Mouse (Mus musculus): Measurements from ENCODE around the gene Mrpl4. TPM values are rescaled to one million over a fixed set of nuclear protein-coding genes. Genes with fewer than 3 reads are reported as not detected.

Mrpl4 gene
- polyA plus RNA-seq, 1 experiment: 45.1 TPM

- no peaks in the 10 kb centered on the region; the same call in 1 of the 2 replicates for H3K27me3 ChIP-seq (ENCODE audit: control insufficient read depth, insufficient read depth, low read length, poor library complexity, severe bottlenecking)
- peak overlapping the region; percentile 13; the same call in 1 of the 2 replicates for H3K4me3 ChIP-seq (ENCODE audit: low read depth, low read length)
- no peaks in the 10 kb centered on the region for H3K9me3 ChIP-seq (replicated peaks; ENCODE audit: control insufficient read depth, insufficient read depth, low read length, poor library complexity, severe bottlenecking)
- no peak overlapping the region for H3K27ac ChIP-seq (ENCODE audit: insufficient read depth, low read length)
- no peak overlapping the region for H3K9ac ChIP-seq (ENCODE audit: low read depth, poor library complexity, severe bottlenecking)
- no peaks in the 10 kb centered on the region for H3K4me1 ChIP-seq (ENCODE audit: control insufficient read depth, insufficient read depth, low read length)
- no peak for TF ChIP-seq EP300 (IDR thresholded peaks at IDR 0.05; ENCODE audit: insufficient read depth, low read depth, low read length)
- TF ChIP-seq CTCF (IDR thresholded peaks at IDR 0.05; ENCODE audit: low read depth, low read length): no peak
- no peak for TF ChIP-seq POLR2A (IDR thresholded peaks at IDR 0.05; ENCODE audit: insufficient read depth, low read length)
- no peaks in the 10 kb centered on the region for H3K36me3 ChIP-seq (ENCODE audit: control insufficient read depth, insufficient read depth, low read length, poor library complexity, severe bottlenecking)
These were observed 32.0 kb downstream of the Mrpl4 start for GRCm38 (mm10) chr9:21034481-21035085.

DNA sequence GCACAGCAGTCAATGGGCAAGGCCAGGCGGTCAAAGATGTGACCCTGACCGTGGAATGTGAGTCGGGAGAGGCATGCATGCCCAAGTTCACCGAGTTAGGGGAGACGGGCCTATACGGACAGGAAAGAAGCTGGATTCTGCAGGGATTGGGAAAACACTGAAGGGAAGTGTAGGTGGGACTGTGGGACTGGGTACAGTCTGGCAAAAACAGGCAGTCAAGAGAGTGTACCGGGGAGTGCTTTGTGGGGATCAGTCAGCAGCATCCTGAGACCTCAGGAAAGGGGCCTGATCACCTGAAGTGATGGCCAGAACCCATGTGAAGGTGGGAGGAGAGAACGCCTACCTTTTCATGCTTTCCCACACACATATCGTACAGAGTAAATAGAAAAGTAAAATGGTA, 33.0 kb downstream of the Mrpl4 start:
- Histone ChIP-seq H3K27me3 (ENCODE audit: control insufficient read depth, insufficient read depth, low read length, poor library complexity, severe bottlenecking) (no peaks in the 10 kb centered on the region; the same call in 1 of the 2 replicates), H3K4me3 (ENCODE audit: low read depth, low read length) (peak overlapping the region; percentile 18), H3K9ac (ENCODE audit: low read depth, poor library complexity, severe bottlenecking) (no peak overlapping the region), H3K27ac (ENCODE audit: insufficient read depth, low read length) (no peak overlapping the region), H3K4me1 (ENCODE audit: control insufficient read depth, insufficient read depth, low read length) (no peaks in the 10 kb centered on the region), H3K9me3 (replicated peaks; ENCODE audit: control insufficient read depth, insufficient read depth, low read length, poor library complexity, severe bottlenecking) (no peaks in the 10 kb centered on the region), H3K36me3 (ENCODE audit: control insufficient read depth, insufficient read depth, low read length, poor library complexity, severe bottlenecking) (no peaks in the 10 kb centered on the region)
- TF ChIP-seq EP300 (IDR thresholded peaks at IDR 0.05; ENCODE audit: insufficient read depth, low read depth, low read length) (no peak), CTCF (IDR thresholded peaks at IDR 0.05; ENCODE audit: low read depth, low read length) (no peak), POLR2A (IDR thresholded peaks at IDR 0.05; ENCODE audit: insufficient read depth, low read length) (no peak)

GRCm38 (mm10) chr9:21036161-21036560, 33.6 kb downstream of the Mrpl4 start:
- Histone ChIP-seq H3K9ac (ENCODE audit: low read depth, poor library complexity, severe bottlenecking) (no peak overlapping the region), H3K27me3 (ENCODE audit: control insufficient read depth, insufficient read depth, low read length, poor library complexity, severe bottlenecking) (no peaks in the 10 kb centered on the region; the same call in 1 of the 2 replicates), H3K36me3 (ENCODE audit: control insufficient read depth, insufficient read depth, low read length, poor library complexity, severe bottlenecking) (no peaks in the 10 kb centered on the region), H3K27ac (ENCODE audit: insufficient read depth, low read length) (no peak overlapping the region), H3K4me3 (ENCODE audit: low read depth, low read length) (peak overlapping the region; percentile 51), H3K9me3 (replicated peaks; ENCODE audit: control insufficient read depth, insufficient read depth, low read length, poor library complexity, severe bottlenecking) (no peaks in the 10 kb centered on the region), H3K4me1 (ENCODE audit: control insufficient read depth, insufficient read depth, low read length) (no peaks in the 10 kb centered on the region)
- no peak for TF ChIP-seq POLR2A (IDR thresholded peaks at IDR 0.05; ENCODE audit: insufficient read depth, low read length)
- TF ChIP-seq EP300 (IDR thresholded peaks at IDR 0.05; ENCODE audit: insufficient read depth, low read depth, low read length): no peak
- no peak for TF ChIP-seq CTCF (IDR thresholded peaks at IDR 0.05; ENCODE audit: low read depth, low read length)

DNA sequence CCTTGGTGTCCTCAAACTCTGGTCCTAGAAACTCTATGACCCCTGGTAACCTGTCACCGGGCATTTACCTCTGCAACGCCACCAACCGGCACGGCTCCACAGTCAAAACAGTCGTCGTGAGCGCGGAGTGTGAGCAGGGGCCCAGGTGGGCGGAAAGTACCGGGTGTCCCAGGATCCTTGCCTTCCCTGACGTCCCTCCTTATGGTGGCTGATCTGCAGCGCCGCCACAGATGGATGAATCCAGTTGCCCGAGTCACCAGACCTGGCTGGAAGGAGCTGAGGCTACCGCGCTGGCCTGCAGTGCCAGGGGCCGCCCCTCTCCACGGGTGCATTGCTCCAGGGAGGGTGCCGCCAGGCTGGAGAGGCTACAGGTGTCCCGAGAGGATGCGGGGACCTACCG, 34.1 kb downstream of the Mrpl4 start:
- H3K9ac ChIP-seq (ENCODE audit: low read depth, poor library complexity, severe bottlenecking): 0 out of 2 replicates have a peak overlapping the region, but pooled peaks have one; percentile 17

GRCm38 (mm10) chr9:21037481-21037891, 34.9 kb downstream of the Mrpl4 start:
- H3K9me3 ChIP-seq (replicated peaks; ENCODE audit: control insufficient read depth, insufficient read depth, low read length, poor library complexity, severe bottlenecking): no peaks in the 10 kb centered on the region
- H3K27me3 ChIP-seq (ENCODE audit: control insufficient read depth, insufficient read depth, low read length, poor library complexity, severe bottlenecking): no peaks in the 10 kb centered on the region
- H3K4me3 ChIP-seq (ENCODE audit: low read depth, low read length): peak overlapping the region; percentile 36
- H3K4me1 ChIP-seq (ENCODE audit: control insufficient read depth, insufficient read depth, low read length): no peaks in the 10 kb centered on the region
- no peaks in the 10 kb centered on the region for H3K36me3 ChIP-seq (ENCODE audit: control insufficient read depth, insufficient read depth, low read length, poor library complexity, severe bottlenecking)
- no peak for TF ChIP-seq CTCF (IDR thresholded peaks at IDR 0.05; ENCODE audit: low read depth, low read length)
- TF ChIP-seq EP300 (IDR thresholded peaks at IDR 0.05; ENCODE audit: insufficient read depth, low read depth, low read length): no peak
- no peak for TF ChIP-seq POLR2A (IDR thresholded peaks at IDR 0.05; ENCODE audit: insufficient read depth, low read length)
- H3K27ac ChIP-seq (ENCODE audit: insufficient read depth, low read length): no peak overlapping the region
- 0 out of 2 replicates have a peak overlapping the region, but pooled peaks have one; percentile 17 for H3K9ac ChIP-seq (ENCODE audit: low read depth, poor library complexity, severe bottlenecking)

More for the DNA sequence above, 34.1 kb downstream of the Mrpl4 start:
- no peaks in the 10 kb centered on the region for H3K4me1 ChIP-seq (ENCODE audit: control insufficient read depth, insufficient read depth, low read length)
- no peak overlapping the region for H3K27ac ChIP-seq (ENCODE audit: insufficient read depth, low read length)
- no peaks in the 10 kb centered on the region for H3K9me3 ChIP-seq (replicated peaks; ENCODE audit: control insufficient read depth, insufficient read depth, low read length, poor library complexity, severe bottlenecking)
- H3K36me3 ChIP-seq (ENCODE audit: control insufficient read depth, insufficient read depth, low read length, poor library complexity, severe bottlenecking): no peaks in the 10 kb centered on the region
- H3K4me3 ChIP-seq (ENCODE audit: low read depth, low read length): peak overlapping the region; percentile 51
- TF ChIP-seq EP300 (IDR thresholded peaks at IDR 0.05; ENCODE audit: insufficient read depth, low read depth, low read length) (no peak), POLR2A (IDR thresholded peaks at IDR 0.05; ENCODE audit: insufficient read depth, low read length) (no peak), CTCF (IDR thresholded peaks at IDR 0.05; ENCODE audit: low read depth, low read length) (no peak)
- no peaks in the 10 kb centered on the region; the same call in 1 of the 2 replicates for H3K27me3 ChIP-seq (ENCODE audit: control insufficient read depth, insufficient read depth, low read length, poor library complexity, severe bottlenecking)

- TF ChIP-seq EP300 (IDR thresholded peaks at IDR 0.05; ENCODE audit: insufficient read depth, low read depth, low read length) (no peak), CTCF (IDR thresholded peaks at IDR 0.05; ENCODE audit: low read depth, low read length) (no peak), POLR2A (IDR thresholded peaks at IDR 0.05; ENCODE audit: insufficient read depth, low read length) (no peak)
- Histone ChIP-seq H3K36me3 (ENCODE audit: control insufficient read depth, insufficient read depth, low read length, poor library complexity, severe bottlenecking) (no peaks in the 10 kb centered on the region), H3K27me3 (ENCODE audit: control insufficient read depth, insufficient read depth, low read length, poor library complexity, severe bottlenecking) (no peaks in the 10 kb centered on the region), H3K4me3 (ENCODE audit: low read depth, low read length) (no peak overlapping the region), H3K27ac (ENCODE audit: insufficient read depth, low read length) (no peak overlapping the region), H3K4me1 (ENCODE audit: control insufficient read depth, insufficient read depth, low read length) (no peaks in the 10 kb centered on the region), H3K9ac (ENCODE audit: low read depth, poor library complexity, severe bottlenecking) (no peak overlapping the region), H3K9me3 (replicated peaks; ENCODE audit: control insufficient read depth, insufficient read depth, low read length, poor library complexity, severe bottlenecking) (no peaks in the 10 kb centered on the region)
These were observed 37.2 kb downstream of the Mrpl4 start for GRCm38 (mm10) chr9:21039779-21040178.
